Mouse (Mus musculus) testis, adult 2 months (tissue): ENCODE measurements at regions not wholly inside any gene's neighbourhood (a gene's known extent, or its start where the extent isn't known, plus 50 kb on each side); places are given as distances from the start of the nearest gene placed in this dataset.

ENCODE experiments used
- H3K27ac ChIP-seq: fragments of 200-500 bp; 2 replicates; pipeline ENCODE4 v1.5.1; 2012; ENCODE audit warnings: low read depth, low read length; ENCODE audit not compliant: control insufficient read depth, insufficient read depth
- H3K27me3 ChIP-seq: fragments of 200-500 bp; 2 replicates; pipeline ENCODE4 v1.6.1; 2012; ENCODE audit warnings: mild to moderate bottlenecking, low read length, moderate library complexity; ENCODE audit not compliant: control insufficient read depth, insufficient read depth
- H3K36me3 ChIP-seq: fragments of 200-500 bp; 2 replicates; pipeline ENCODE4 v1.6.1; 2012; ENCODE audit warnings: mild to moderate bottlenecking, low read length; ENCODE audit not compliant: control insufficient read depth, insufficient read depth
- H3K4me1 ChIP-seq: fragments of 200-500 bp; 2 replicates; pipeline ENCODE4 v1.6.1; 2012; ENCODE audit warnings: low read length; ENCODE audit not compliant: control insufficient read depth, insufficient read depth
- H3K4me3 ChIP-seq: fragments of 200-500 bp; 2 replicates; pipeline ENCODE4 v1.5.1; 2012; ENCODE audit warnings: low read depth, mild to moderate bottlenecking, low read length, moderate library complexity, mixed read lengths; ENCODE audit not compliant: control insufficient read depth
- CTCF ChIP-seq: fragments of 200-500 bp; IDR thresholded peaks from 2 replicates; pipeline ENCODE4 v1.5.1; 2012; ENCODE audit warnings: low read depth, mild to moderate bottlenecking, inconsistent platforms, low read length, moderate library complexity; ENCODE audit not compliant: control insufficient read depth, insufficient read depth, insufficient replicate concordance
- POLR2A ChIP-seq: fragments of 200-500 bp; IDR thresholded peaks from 2 replicates; pipeline ENCODE4 v1.6.1; 2012; ENCODE audit warnings: low read depth, mild to moderate bottlenecking, inconsistent platforms, low read length, moderate library complexity; ENCODE audit not compliant: control insufficient read depth

DNA sequence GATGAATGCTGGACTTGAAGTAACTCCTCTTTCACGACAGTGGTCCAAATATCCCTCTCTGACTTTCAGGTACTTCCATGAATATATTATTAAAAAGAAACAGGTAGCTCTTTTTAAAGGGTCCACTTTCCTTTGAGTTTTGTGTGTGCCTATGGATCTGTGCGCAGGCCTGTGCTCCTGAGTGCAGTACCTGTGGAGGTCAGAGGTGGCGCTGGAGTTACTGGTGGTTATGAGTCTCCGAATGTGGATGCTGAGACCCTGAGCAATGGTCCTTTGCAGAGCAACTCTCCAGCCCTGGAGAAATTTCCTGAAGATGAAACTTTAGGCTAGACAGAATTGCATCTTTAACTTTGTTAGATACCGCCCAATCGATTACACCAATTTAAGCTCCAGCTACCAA lies 264.1 kb downstream of the Tcerg1l start:
- TF ChIP-seq POLR2A (no peak), CTCF (peak; percentile 53; the same call in 1 of the 2 replicates)

DNA sequence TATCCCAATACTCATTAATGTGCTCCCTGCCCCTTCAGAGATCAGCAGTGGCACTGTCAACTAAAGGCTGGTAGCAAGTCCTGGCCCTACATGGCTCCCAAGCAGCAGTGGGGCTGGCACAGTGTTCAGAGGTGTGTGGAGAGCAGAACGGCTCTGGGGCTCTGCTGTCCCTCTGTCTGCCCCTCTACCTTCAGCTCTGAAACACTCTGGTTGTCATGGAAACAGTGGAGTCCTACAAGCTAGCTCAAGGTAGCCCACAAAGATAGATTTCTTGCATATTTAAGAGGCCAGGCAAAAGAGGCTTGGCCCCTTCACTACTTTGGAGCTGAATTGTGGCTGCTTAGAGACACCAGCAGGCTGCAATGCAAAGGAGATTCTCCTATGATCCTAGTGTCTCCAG lies 259.6 kb downstream of the Tcerg1l start:
- Histone ChIP-seq H3K27me3 (no peaks in the 10 kb centered on the region), H3K27ac (no peak overlapping the region), H3K4me3 (no peak overlapping the region), H3K4me1 (no peaks in the 10 kb centered on the region), H3K36me3 (no peaks in the 10 kb centered on the region)
- no peak for TF ChIP-seq CTCF

More for the DNA sequence above, 264.1 kb downstream of the Tcerg1l start:
- Histone ChIP-seq H3K4me3 (no peak overlapping the region), H3K4me1 (no peaks in the 10 kb centered on the region), H3K36me3 (no peaks in the 10 kb centered on the region), H3K27ac (no peak overlapping the region), H3K27me3 (no peaks in the 10 kb centered on the region)

DNA sequence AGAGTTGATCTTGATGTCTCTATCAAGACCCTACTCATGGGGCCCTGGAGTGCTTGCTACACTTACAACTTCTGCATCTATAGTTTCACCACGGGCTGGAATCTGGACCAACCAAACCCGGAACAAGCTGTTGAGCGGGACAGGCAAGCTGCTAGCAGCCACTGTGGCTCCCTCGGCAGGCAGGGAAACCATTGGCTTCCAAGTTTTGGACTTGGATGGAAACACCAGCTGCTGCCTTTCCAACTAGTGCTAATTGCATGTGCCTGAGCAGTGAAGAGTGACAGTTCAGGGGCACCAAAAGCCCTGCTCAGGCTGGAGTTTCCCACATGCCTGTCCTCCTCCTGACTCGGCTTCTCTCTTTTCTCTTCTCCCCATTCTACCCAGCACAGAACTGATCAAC lies 257.8 kb downstream of the Tcerg1l start:
- no peak for TF ChIP-seq CTCF
- Histone ChIP-seq H3K4me1 (no peaks in the 10 kb centered on the region), H3K36me3 (no peaks in the 10 kb centered on the region), H3K27ac (no peak overlapping the region), H3K27me3 (no peaks in the 10 kb centered on the region), H3K4me3 (no peak overlapping the region)

DNA sequence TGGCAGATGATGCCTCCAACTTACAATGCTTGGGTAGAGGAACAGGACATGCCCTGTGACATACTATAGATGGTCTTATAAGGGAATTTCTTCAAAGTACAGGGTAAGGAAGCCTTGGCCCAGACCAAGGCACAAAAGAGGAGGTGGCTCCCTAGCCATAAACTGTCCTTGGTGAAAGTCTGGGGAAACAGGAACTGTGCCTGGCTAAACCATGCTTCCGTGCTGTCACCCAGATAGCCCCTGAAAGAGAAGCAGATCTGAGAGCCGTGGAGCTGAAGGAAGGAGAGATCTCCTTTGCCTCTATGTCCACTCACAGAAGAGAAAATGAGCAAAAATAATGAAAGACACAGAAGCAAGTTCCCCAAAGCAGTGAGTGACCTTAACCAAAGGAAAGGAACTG lies 248.0 kb downstream of the Tcerg1l start:
- Histone ChIP-seq H3K4me1 (no peaks in the 10 kb centered on the region), H3K27me3 (no peaks in the 10 kb centered on the region), H3K36me3 (no peaks in the 10 kb centered on the region), H3K4me3 (no peak overlapping the region), H3K27ac (no peak overlapping the region)
- TF ChIP-seq CTCF (no peak), POLR2A (no peak)

DNA sequence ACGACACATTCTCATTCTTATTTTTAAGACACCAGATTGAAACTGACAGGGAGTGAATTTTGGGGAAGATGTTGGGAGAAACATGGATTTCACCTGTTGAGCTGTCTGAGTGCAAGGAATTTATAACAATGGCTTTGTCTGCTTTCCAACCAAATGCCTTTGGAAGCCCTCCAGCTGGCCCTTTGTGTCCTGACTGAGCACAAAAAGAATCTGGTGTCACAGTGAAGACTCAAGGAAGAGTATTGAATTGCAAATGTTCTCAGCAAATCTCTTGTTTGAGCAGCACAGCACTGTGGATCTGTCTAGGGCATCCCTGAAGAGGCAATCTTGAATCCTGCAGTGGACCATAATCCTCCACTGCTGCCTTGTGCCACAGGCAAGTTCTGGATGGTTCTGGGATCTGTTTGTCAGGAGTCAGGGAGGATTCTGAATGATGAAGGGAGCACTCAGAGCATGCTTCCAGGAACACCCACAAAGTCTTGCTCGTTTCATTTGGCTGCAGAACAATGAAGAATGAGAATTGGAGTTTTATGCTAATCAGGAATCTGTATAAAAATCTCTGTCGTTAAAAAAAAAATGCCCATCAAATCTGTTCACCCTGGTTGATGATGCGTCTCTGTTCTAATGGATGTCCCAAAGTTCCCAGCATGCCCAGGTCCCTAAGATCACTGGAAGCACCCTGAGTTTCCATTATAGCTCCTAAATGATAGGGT lies 243.9 kb downstream of the Tcerg1l start:
- no peaks in the 10 kb centered on the region for H3K27me3 ChIP-seq
- H3K4me3 ChIP-seq = no peak overlapping the region
- no peak overlapping the region for H3K27ac ChIP-seq
- H3K36me3 ChIP-seq = no peaks in the 10 kb centered on the region
- H3K4me1 ChIP-seq = no peaks in the 10 kb centered on the region
- TF ChIP-seq POLR2A (no peak), CTCF (no peak)
